Mouse (Mus musculus): ENCODE measurements around the gene Adamtsl4. TPM values are rescaled to one million over a fixed set of nuclear protein-coding genes. Genes with fewer than 3 reads are reported as not detected.

Gene Adamtsl4
- total and polyA plus RNA-seq, 3 experiments: 39.2 to 51.4 (median 46.2) TPM

DNA sequence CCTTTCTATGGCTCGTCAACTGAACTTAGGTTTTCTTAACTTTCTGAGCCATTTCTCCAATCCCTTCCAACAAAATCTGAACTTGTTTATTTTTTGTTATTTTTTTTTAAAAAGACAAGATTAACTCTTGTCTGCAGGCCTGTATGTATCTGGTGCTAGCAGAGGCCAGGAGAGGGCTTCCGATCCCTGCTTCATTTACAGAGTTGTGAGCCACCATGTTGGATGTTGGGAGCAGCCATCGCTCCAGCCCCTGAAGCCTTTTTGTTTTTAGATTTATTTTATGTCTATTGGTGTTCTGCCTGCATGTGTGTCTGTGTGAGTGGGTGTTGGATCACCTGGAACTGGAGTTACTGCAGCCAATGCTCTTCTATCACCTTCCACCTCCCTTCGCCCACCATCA lies 44.1 kb upstream of the Adamtsl4 start:
- H3K36me3 ChIP-seq (ENCODE audit: control insufficient read depth, insufficient read depth, low read length): no peaks in the 10 kb centered on the region

DNA sequence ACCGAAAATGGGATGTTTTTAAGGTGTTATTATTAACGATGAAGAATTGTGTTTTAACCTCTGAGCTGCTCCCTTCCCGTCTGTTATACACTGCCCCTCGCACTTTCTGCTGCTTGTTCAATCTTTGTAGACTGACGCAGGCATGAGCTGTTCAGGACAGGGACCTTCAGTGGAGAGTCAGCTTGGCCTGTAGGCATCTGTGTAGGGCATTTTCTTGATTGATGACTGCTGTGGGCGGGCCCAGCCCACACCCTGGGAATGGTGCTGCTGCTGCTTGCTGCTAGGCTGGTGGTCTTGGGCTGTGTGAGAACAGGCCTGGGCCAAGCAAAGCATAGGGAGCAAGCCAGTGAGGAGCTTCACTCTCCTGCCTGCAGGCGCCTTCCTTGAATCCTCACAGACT lies 42.7 kb upstream of the Adamtsl4 start:
- peaks cover 8% of the 10 kb centered on the region for H3K4me1 ChIP-seq (ENCODE audit: control insufficient read depth, insufficient read depth, low read length)
- no peak for TF ChIP-seq CTCF (IDR thresholded peaks at IDR 0.05)
- intact Hi-C loops (cut with DNase I): loop anchor here (5.0 kb wide), 1 partner anchor 43 kb away; the partner anchor contains the start of gene Adamtsl4
- DNase-seq: no peak
- H3K9ac ChIP-seq (ENCODE audit: low read depth, low read length): no peak overlapping the region
- H3K27me3 ChIP-seq (ENCODE audit: control insufficient read depth, insufficient read depth, low read length): no peaks in the 10 kb centered on the region
- no peak overlapping the region for H3K27ac ChIP-seq
- no peaks in the 10 kb centered on the region for H3K36me3 ChIP-seq (ENCODE audit: control insufficient read depth, insufficient read depth, low read length)
- no peak overlapping the region for H3K4me3 ChIP-seq
- no peaks in the 10 kb centered on the region for H3K79me2 ChIP-seq (replicated peaks; ENCODE audit: control insufficient read depth, insufficient read depth, low read length)
- WGBS: 94% methylated on average over 7 of the region's 7 CpGs

More for the DNA sequence above, 44.1 kb upstream of the Adamtsl4 start:
- no peak for TF ChIP-seq EP300 (IDR thresholded peaks at IDR 0.05; ENCODE audit: insufficient read depth, low read depth, low read length)
- TF ChIP-seq CTCF (IDR thresholded peaks at IDR 0.05): peak; percentile 49
- no peak for TF ChIP-seq POLR2A (IDR thresholded peaks at IDR 0.05; ENCODE audit: insufficient read depth, low read depth, low read length)
- Histone ChIP-seq H3K79me2 (replicated peaks; ENCODE audit: control insufficient read depth, insufficient read depth, low read length) (no peaks in the 10 kb centered on the region), H3K9ac (ENCODE audit: low read depth, low read length) (no peak overlapping the region), H3K4me1 (ENCODE audit: control insufficient read depth, insufficient read depth, low read length) (peaks cover 8% of the 10 kb centered on the region), H3K27me3 (ENCODE audit: control insufficient read depth, insufficient read depth, low read length) (no peaks in the 10 kb centered on the region), H3K4me3 (no peak overlapping the region), H3K27ac (no peak overlapping the region)
- no peak for DNase-seq
- WGBS: 88% methylated on average over 4 of the region's 4 CpGs
- intact Hi-C loops (cut with DNase I): loop anchor here (5.0 kb wide), 1 partner anchor 45 kb away; the partner anchor contains the start of gene Adamtsl4

DNA sequence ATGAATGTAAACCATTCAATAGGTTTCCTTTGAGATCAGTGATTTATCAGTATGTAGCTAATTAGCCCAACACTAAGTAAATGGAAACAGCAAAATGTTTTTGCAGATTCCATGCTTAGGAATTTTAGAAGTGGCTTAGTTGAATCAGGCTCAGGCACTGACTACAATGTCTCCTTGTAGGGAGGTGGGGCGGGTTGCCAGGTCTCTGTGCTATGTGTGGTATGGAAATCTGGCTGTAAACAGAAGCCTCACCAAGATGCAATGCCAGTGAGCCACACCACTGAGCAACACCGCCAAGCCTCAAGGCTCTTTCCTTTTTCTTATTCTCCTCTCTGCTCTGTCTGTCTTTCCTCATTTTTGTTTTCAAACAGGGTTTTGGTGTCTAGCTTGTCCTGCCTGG lies 41.2 kb upstream of the Adamtsl4 start:
- TF ChIP-seq POLR2A (IDR thresholded peaks at IDR 0.05; ENCODE audit: insufficient read depth, low read depth, low read length): no peak
- TF ChIP-seq EP300 (IDR thresholded peaks at IDR 0.05; ENCODE audit: insufficient read depth, low read depth, low read length): no peak
- no peak for TF ChIP-seq CTCF (IDR thresholded peaks at IDR 0.05)
- H3K79me2 ChIP-seq (replicated peaks; ENCODE audit: control insufficient read depth, insufficient read depth, low read length): no peaks in the 10 kb centered on the region
- no peaks in the 10 kb centered on the region for H3K27me3 ChIP-seq (ENCODE audit: control insufficient read depth, insufficient read depth, low read length)
- intact Hi-C loops (cut with DNase I): no loop called here
- DNase-seq: no peak
- H3K27ac ChIP-seq: no peak overlapping the region; the same call in 1 of the 2 replicates
- H3K9ac ChIP-seq (ENCODE audit: low read depth, low read length): no peak overlapping the region
- WGBS: 62% methylated on average over 2 of the region's 2 CpGs
- peaks cover 8% of the 10 kb centered on the region for H3K4me1 ChIP-seq (ENCODE audit: control insufficient read depth, insufficient read depth, low read length)
- H3K4me3 ChIP-seq: no peak overlapping the region
- no peaks in the 10 kb centered on the region for H3K36me3 ChIP-seq (ENCODE audit: control insufficient read depth, insufficient read depth, low read length)

DNA sequence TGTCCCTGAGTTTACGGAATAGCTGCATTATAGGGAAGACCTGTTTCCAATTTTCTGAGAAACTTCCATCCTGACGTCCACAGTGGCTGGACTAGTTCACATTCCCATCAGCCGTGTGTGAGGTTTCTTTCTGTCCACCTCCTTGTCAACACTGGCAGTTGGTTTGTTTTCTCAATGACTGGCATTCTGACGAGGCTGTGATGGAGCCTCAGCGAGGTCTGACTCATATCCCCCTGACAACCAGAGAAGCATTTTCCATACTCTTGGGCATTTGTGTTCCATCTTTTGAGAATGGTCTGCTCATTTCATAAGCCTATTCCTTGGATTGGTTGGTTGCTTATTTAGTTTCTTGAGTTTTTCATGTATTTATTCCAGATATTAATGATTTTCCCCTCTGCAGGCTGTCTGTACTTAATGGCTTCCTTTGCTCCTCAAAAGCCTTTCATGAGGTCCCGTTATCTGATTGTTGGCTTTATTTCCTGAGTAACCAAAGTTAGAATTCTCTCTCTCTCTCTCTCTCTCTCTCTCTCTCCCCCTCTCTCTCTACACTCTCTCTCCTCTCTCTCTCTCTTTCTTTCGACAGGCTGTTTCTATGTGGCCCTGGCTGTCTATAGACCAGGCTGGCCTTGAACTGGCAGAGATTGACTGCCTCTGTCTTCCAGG lies 39.1 kb upstream of the Adamtsl4 start:
- Histone ChIP-seq H3K4me1 (ENCODE audit: control insufficient read depth, insufficient read depth, low read length) (no peaks in the 10 kb centered on the region), H3K4me3 (no peak overlapping the region), H3K27me3 (ENCODE audit: control insufficient read depth, insufficient read depth, low read length) (no peaks in the 10 kb centered on the region), H3K27ac (no peak overlapping the region), H3K9ac (ENCODE audit: low read depth, low read length) (no peak overlapping the region), H3K36me3 (ENCODE audit: control insufficient read depth, insufficient read depth, low read length) (no peaks in the 10 kb centered on the region), H3K79me2 (replicated peaks; ENCODE audit: control insufficient read depth, insufficient read depth, low read length) (no peaks in the 10 kb centered on the region)
- WGBS: 57% methylated on average over 7 of the region's 7 CpGs
- intact Hi-C loops (cut with DNase I): no loop called here
- TF ChIP-seq CTCF (IDR thresholded peaks at IDR 0.05) (no peak), EP300 (IDR thresholded peaks at IDR 0.05; ENCODE audit: insufficient read depth, low read depth, low read length) (no peak), POLR2A (IDR thresholded peaks at IDR 0.05; ENCODE audit: insufficient read depth, low read depth, low read length) (no peak)
- no peak for DNase-seq

DNA sequence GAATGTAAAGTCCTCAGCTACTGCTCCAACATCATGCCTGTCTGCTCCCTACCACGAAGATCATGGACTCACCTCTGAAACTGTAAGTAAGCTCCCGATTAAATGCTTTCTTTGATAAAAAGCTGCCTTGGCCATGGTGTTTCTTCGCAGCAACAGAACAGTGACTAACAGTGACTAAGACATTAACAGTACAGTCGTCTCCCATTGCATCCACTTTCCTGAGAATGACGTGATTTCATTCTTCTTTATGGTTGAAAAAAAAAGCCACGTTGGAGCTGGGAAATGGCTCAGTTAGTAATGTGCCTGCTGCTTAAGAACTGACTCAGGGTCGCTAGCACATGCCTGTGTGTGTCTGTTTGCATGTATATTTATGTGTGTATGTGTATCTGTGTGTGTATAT lies 38.1 kb upstream of the Adamtsl4 start:
- TF ChIP-seq EP300 (IDR thresholded peaks at IDR 0.05; ENCODE audit: insufficient read depth, low read depth, low read length): no peak
- no peak for TF ChIP-seq POLR2A (IDR thresholded peaks at IDR 0.05; ENCODE audit: insufficient read depth, low read depth, low read length)
- TF ChIP-seq CTCF (IDR thresholded peaks at IDR 0.05): no peak
- intact Hi-C loops (cut with DNase I): no loop called here
- Histone ChIP-seq H3K27me3 (ENCODE audit: control insufficient read depth, insufficient read depth, low read length) (no peaks in the 10 kb centered on the region), H3K9ac (ENCODE audit: low read depth, low read length) (no peak overlapping the region), H3K79me2 (replicated peaks; ENCODE audit: control insufficient read depth, insufficient read depth, low read length) (no peaks in the 10 kb centered on the region), H3K4me3 (no peak overlapping the region), H3K36me3 (ENCODE audit: control insufficient read depth, insufficient read depth, low read length) (no peaks in the 10 kb centered on the region), H3K27ac (no peak overlapping the region), H3K4me1 (ENCODE audit: control insufficient read depth, insufficient read depth, low read length) (no peaks in the 10 kb centered on the region)
- no peak for DNase-seq
- 82% methylated on average over 7 of the region's 7 CpGs for WGBS

DNA sequence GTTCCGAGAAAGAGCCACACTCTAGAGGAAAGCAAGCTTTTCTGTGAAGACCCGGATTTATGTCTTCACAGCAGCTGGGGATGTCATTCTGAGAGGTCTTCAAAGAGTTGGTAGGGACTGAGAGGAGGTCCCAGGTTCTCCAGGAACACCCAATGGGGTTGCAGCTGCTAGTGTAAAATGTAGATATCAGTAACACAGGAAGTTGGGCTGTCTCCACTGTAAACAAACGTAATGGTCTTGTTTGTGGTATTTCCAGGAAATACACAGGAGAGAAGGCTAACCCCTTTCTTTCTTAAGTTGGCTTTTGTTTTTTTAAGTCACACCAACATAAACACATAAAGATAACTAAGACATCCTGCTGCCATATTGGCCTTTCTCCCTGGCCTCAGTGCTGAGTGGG lies 34.7 kb upstream of the Adamtsl4 start:
- Histone ChIP-seq H3K4me1 (ENCODE audit: control insufficient read depth, insufficient read depth, low read length) (no peaks in the 10 kb centered on the region), H3K79me2 (replicated peaks; ENCODE audit: control insufficient read depth, insufficient read depth, low read length) (no peaks in the 10 kb centered on the region), H3K27ac (no peak overlapping the region), H3K36me3 (ENCODE audit: control insufficient read depth, insufficient read depth, low read length) (no peaks in the 10 kb centered on the region), H3K4me3 (no peak overlapping the region), H3K9ac (ENCODE audit: low read depth, low read length) (no peak overlapping the region), H3K27me3 (ENCODE audit: control insufficient read depth, insufficient read depth, low read length) (no peaks in the 10 kb centered on the region)
- TF ChIP-seq POLR2A (IDR thresholded peaks at IDR 0.05; ENCODE audit: insufficient read depth, low read depth, low read length): no peak
- TF ChIP-seq CTCF (IDR thresholded peaks at IDR 0.05): no peak
- no peak for DNase-seq
- intact Hi-C loops (cut with DNase I): no loop called here
- 60% methylated on average over 3 of the region's 3 CpGs for WGBS
